Mouse (Mus musculus): ENCODE measurements around the gene Usp12. TPM values are rescaled to one million over a fixed set of nuclear protein-coding genes. Genes with fewer than 3 reads are reported as not detected.

Gene Usp12
- total and polyA plus RNA-seq, 3 experiments, result 24.5 TPM; not detected in 1

DNA sequence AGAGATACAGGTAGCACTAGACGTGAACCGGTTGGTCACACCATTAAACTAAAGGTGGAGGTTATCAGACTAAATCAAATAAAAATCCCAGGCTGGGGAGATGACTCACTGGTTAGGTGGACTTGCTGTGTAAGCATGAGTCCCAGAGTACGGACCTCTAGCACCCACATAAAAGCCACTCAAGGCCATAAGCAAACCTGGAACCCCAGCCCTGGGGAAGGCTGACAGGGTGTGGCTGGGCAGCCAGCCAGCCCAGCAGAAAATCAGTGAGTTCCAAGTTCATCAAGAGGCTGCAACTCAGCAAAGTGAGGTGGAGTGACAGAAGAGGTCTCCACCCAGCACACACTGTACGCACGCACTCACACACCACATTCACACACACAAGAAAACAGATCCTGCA is 14.9 kb downstream of the Usp12 start:
- H3K27ac ChIP-seq (ENCODE audit: control insufficient read depth, low read depth, low read length), result no peak overlapping the region
- no peaks in the 10 kb centered on the region for H3K27me3 ChIP-seq (ENCODE audit: control insufficient read depth in 1 of 2, insufficient read depth in 2 of 2, low read length in 2 of 2)
- H3K36me3 ChIP-seq (ENCODE audit: control insufficient read depth in 1 of 2, insufficient read depth in 2 of 2, low read length in 2 of 2), result peaks cover 0 to 17% of the 10 kb centered on the region in 2 experiments; a peak in 2 of 4 replicates
- no peaks in the 10 kb centered on the region for H3K9me3 ChIP-seq (replicated peaks; ENCODE audit: insufficient read depth, low read length)
- no peak overlapping the region for H3K4me3 ChIP-seq (ENCODE audit: control insufficient read depth in 1 of 2, insufficient read depth in 1 of 2, low read depth in 2 of 2, low read length in 2 of 2)
- no peak for TF ChIP-seq MAX (IDR thresholded peaks at IDR 0.05; ENCODE audit: low read length)
- TF ChIP-seq ELF1 (IDR thresholded peaks at IDR 0.05; ENCODE audit: low read depth, low read length), result no peak
- TF ChIP-seq CTCF (IDR thresholded peaks at IDR 0.05 in 2 of 3, conservative IDR thresholded peaks at IDR 0.05 in 1 of 3; ENCODE audit: control insufficient read depth in 1 of 3, insufficient read depth in 1 of 3, low read depth in 2 of 3, low read length in 3 of 3, poor library complexity in 1 of 3, severe bottlenecking in 1 of 3), result no peak
- no peak for TF ChIP-seq POLR2A (IDR thresholded peaks at IDR 0.05; ENCODE audit: control insufficient read depth in 1 of 2, insufficient read depth in 1 of 2, low read depth in 1 of 2, low read length in 2 of 2, poor library complexity in 1 of 2)
- no peak for TF ChIP-seq ZMIZ1 (IDR thresholded peaks at IDR 0.05; ENCODE audit: low read depth, low read length)
- peaks cover 4 to 19% of the 10 kb centered on the region in 2 experiments for H3K4me1 ChIP-seq (ENCODE audit: control insufficient read depth in 1 of 2, insufficient read depth in 2 of 2, low read length in 2 of 2)
- no peak overlapping the region for H3K9ac ChIP-seq (ENCODE audit: control insufficient read depth, low read depth, low read length, poor library complexity, severe bottlenecking)
- DNase-seq (ENCODE audit: low read depth, low spot score), result peak; percentile 71
- peaks cover 7% of the 10 kb centered on the region; the same call in 1 of the 2 replicates for H3K79me2 ChIP-seq (ENCODE audit: control insufficient read depth, insufficient read depth, low read length, poor library complexity)

DNA sequence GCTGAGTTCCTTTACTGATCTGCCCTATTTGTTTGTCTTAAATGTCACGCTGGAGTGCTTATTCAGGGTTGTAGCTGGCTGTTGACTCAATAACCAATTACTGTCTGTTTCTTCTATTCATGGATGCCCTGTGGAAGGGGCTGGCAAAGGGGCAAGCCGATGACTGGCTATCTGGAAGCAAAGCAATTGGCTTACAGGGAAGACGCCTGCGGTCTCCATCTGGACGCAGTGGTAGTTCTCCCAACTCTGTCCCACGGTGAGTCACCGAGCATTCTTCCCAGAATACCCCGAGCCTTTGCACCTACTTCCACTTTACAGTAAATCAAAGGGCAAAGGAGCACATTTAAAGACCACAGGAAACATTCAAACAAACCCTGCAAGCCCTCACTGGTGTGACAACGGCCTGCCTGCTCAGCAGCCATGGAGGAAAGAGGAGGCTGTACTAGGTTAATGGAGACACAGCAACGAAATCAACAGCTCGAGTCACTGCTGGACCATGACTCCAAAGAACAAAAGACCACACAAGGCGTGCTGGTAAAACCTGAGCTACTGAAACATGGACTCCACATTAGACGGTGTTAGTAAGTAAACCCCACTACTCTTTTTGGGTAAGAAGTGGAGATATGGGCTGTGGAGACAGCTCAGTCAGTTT is 17.7 kb downstream of the Usp12 start:
- Histone ChIP-seq H3K9ac (ENCODE audit: control insufficient read depth, low read depth, low read length, poor library complexity, severe bottlenecking) (no peak overlapping the region), H3K4me1 (ENCODE audit: control insufficient read depth in 1 of 2, insufficient read depth in 2 of 2, low read length in 2 of 2) (peaks cover 4 to 19% of the 10 kb centered on the region in 2 experiments), H3K27me3 (ENCODE audit: control insufficient read depth in 1 of 2, insufficient read depth in 2 of 2, low read length in 2 of 2) (no peaks in the 10 kb centered on the region), H3K27ac (ENCODE audit: control insufficient read depth, low read depth, low read length) (no peak overlapping the region), H3K4me3 (ENCODE audit: control insufficient read depth in 1 of 2, insufficient read depth in 1 of 2, low read depth in 2 of 2, low read length in 2 of 2) (no peak overlapping the region), H3K9me3 (replicated peaks; ENCODE audit: insufficient read depth, low read length) (no peaks in the 10 kb centered on the region), H3K79me2 (ENCODE audit: control insufficient read depth, insufficient read depth, low read length, poor library complexity) (peaks cover 7% of the 10 kb centered on the region; the same call in 1 of the 2 replicates), H3K36me3 (ENCODE audit: control insufficient read depth in 1 of 2, insufficient read depth in 2 of 2, low read length in 2 of 2) (peaks cover 0 to 17% of the 10 kb centered on the region in 2 experiments; a peak in 2 of 4 replicates)
- TF ChIP-seq MAFK (IDR thresholded peaks at IDR 0.05; ENCODE audit: borderline replicate concordance, low read depth, low read length), result no peak
- TF ChIP-seq KAT2A (conservative IDR thresholded peaks at IDR 0.05; ENCODE audit: low read depth, low read length), result no peak
- TF ChIP-seq CHD1 (IDR thresholded peaks at IDR 0.05; ENCODE audit: low read depth, low read length), result no peak
- no peak for TF ChIP-seq SIN3A (IDR thresholded peaks at IDR 0.05; ENCODE audit: low read length)
- TF ChIP-seq TBP (IDR thresholded peaks at IDR 0.05; ENCODE audit: low read depth, low read length), result no peak
- no peak for TF ChIP-seq RCOR1 (IDR thresholded peaks at IDR 0.05; ENCODE audit: low read depth, low read length)
- TF ChIP-seq CHD2 (IDR thresholded peaks at IDR 0.05; ENCODE audit: low read length), result no peak
- no peak for TF ChIP-seq ZKSCAN1 (IDR thresholded peaks at IDR 0.05; ENCODE audit: low read depth, low read length)
- no peak for TF ChIP-seq ZMIZ1 (IDR thresholded peaks at IDR 0.05; ENCODE audit: low read depth, low read length)
- TF ChIP-seq RAD21 (IDR thresholded peaks at IDR 0.05; ENCODE audit: low read depth, low read length), result no peak
- no peak for TF ChIP-seq NRF1 (IDR thresholded peaks at IDR 0.05; ENCODE audit: insufficient read depth, low read depth, low read length, poor library complexity, severe bottlenecking)
- no peak for TF ChIP-seq MXI1 (IDR thresholded peaks at IDR 0.05; ENCODE audit: low read depth, low read length)
- TF ChIP-seq TAL1 (IDR thresholded peaks at IDR 0.05; ENCODE audit: low read length), result no peak
- DNase-seq (ENCODE audit: low read depth, low spot score), result no peak
